Mouse (Mus musculus) adrenal gland (tissue): ENCODE data around the gene Gm49354.
"Not testable (repeated sequence)": the region's sequence is repeated elsewhere in the genome, so short reads cannot be mapped to it uniquely, and the experiment has no call there.

ENCODE experiments used
- intact Hi-C: fragments of 180-260 bp; cut with DNase I; formaldehyde crosslinking; loops from one replicate; pipeline ENCODE4 v1.15.1; 2025

Gm49354 gene

GRCm38 (mm10) chr13:59718857-59719440 lies 63.1 kb downstream of the Gm49354 start:
- intact Hi-C loops: not testable (repeated sequence)

GRCm38 (mm10) chr13:59713710-59714109 lies 68.3 kb downstream of the Gm49354 start:
- intact Hi-C loops: no loop called here

- intact Hi-C loops: not testable (repeated sequence)
These were observed 70.1 kb downstream of the Gm49354 start, which contains the start of gene Spata31d1b for GRCm38 (mm10) chr13:59711984-59712383. Gene Spata31d1b (plus strand): TSS chr13:59712284.

- intact Hi-C loops: no loop called here
These were observed 71.8 kb downstream of the Gm49354 start, which contains the start of gene Spata31d1a for GRCm38 (mm10) chr13:59710230-59710629. Gene Spata31d1a (minus strand): TSS chr13:59710330.
